Mouse (Mus musculus) CH12.LX (cell line): Measurements from ENCODE around the gene Akap9.

ENCODE experiments used
- CHD2 ChIP-seq: IDR thresholded peaks from 2 replicates; pipeline ENCODE4 v1.6.1; 2011; ENCODE audit warnings: low read length, improper control_type of control experiment
- CTCF ChIP-seq, 2 experiments: IDR thresholded peaks in 1 of 2; conservative IDR thresholded peaks in 1 of 2; 2 replicates each; pipeline ENCODE4 v1.5.1; 2011 to 2012; ENCODE audit warnings: low read depth in 2 of 2, low read length in 2 of 2, improper control_type of control experiment in 1 of 2, inconsistent platforms in 1 of 2, mild to moderate bottlenecking in 1 of 2, moderate library complexity in 1 of 2
- ELF1 ChIP-seq: IDR thresholded peaks from 2 replicates; pipeline ENCODE4 v1.6.1; 2014; ENCODE audit warnings: low read depth, mild to moderate bottlenecking, inconsistent platforms, low read length, improper control_type of control experiment
- EP300 ChIP-seq: IDR thresholded peaks from 2 replicates; pipeline ENCODE4 v1.6.1; 2011; ENCODE audit warnings: low read length, improper control_type of control experiment
- GABPA ChIP-seq: IDR thresholded peaks from 2 replicates; pipeline ENCODE4 v1.6.1; 2012; ENCODE audit warnings: low read depth, low read length, improper control_type of control experiment, inconsistent platforms; ENCODE audit not compliant: insufficient replicate concordance
- JUND ChIP-seq: conservative IDR thresholded peaks from 2 replicates; pipeline ENCODE4 v1.6.1; 2011; ENCODE audit warnings: low read depth, low read length, improper control_type of control experiment
- POLR2A ChIP-seq: IDR thresholded peaks from 2 replicates; pipeline ENCODE4 v1.6.1; 2011; ENCODE audit warnings: low read depth, mild to moderate bottlenecking, improper control_type of control experiment, low read length
- RAD21 ChIP-seq: IDR thresholded peaks from 2 replicates; pipeline ENCODE4 v1.6.1; 2011; ENCODE audit warnings: low read depth, mild to moderate bottlenecking, low read length, improper control_type of control experiment, moderate library complexity
- RCOR1 ChIP-seq: conservative IDR thresholded peaks from 2 replicates; pipeline ENCODE4 v1.6.1; 2012; ENCODE audit warnings: low read depth, mild to moderate bottlenecking, inconsistent platforms, low read length, improper control_type of control experiment
- TCF12 ChIP-seq: IDR thresholded peaks from 2 replicates; pipeline ENCODE4 v1.6.1; 2014; ENCODE audit warnings: low read depth, mild to moderate bottlenecking, inconsistent platforms, low read length, improper control_type of control experiment
- ZMIZ1 ChIP-seq: IDR thresholded peaks from 2 replicates; pipeline ENCODE4 v1.6.1; 2012; ENCODE audit warnings: low read depth, mild to moderate bottlenecking, inconsistent platforms, low read length, improper control_type of control experiment

DNA sequence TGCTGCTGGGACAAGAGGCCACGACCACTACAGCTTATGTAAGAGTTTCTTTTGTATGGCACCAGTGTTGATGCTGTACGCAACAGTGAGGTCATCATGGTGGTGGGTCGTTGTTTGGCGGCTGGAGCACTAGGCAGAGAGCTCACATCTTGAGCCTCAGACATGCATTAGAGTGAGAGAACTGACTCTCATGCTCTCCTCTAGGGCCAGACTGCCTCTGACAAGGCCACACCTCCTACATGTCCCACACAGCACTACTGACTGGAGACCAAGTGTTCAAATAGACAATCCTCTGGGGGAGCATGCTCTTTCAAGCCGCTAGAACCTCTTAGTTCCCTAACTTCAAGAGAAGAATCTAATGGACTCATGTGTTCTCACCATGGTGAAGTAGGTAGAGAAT lies 11.5 kb downstream of the Akap9 start:
- no peak for TF ChIP-seq GABPA
- TF ChIP-seq POLR2A, result no peak
- no peak for TF ChIP-seq CTCF (conservative IDR thresholded peaks at IDR 0.05 in 1 of 2, IDR thresholded peaks at IDR 0.05 in 1 of 2; ENCODE audit: low read depth in 2 of 2, low read length in 2 of 2)
- no peak for TF ChIP-seq TCF12
- TF ChIP-seq RCOR1, result no peak
- no peak for TF ChIP-seq CHD2
- no peak for TF ChIP-seq EP300
- TF ChIP-seq JUND, result no peak
- no peak for TF ChIP-seq ZMIZ1
- TF ChIP-seq ELF1, result no peak
- no peak for TF ChIP-seq RAD21
